Mouse (Mus musculus): Measurements from ENCODE around the gene Gsdma. TPM values are rescaled to one million over a fixed set of nuclear protein-coding genes. Genes with fewer than 3 reads are reported as not detected.
A peak's percentile ranks its signal among the peaks of the same experiment; 100 is the strongest.

Gene Gsdma
- polyA plus RNA-seq, 1 experiment from 2014 or later = 0.08 TPM

DNA sequence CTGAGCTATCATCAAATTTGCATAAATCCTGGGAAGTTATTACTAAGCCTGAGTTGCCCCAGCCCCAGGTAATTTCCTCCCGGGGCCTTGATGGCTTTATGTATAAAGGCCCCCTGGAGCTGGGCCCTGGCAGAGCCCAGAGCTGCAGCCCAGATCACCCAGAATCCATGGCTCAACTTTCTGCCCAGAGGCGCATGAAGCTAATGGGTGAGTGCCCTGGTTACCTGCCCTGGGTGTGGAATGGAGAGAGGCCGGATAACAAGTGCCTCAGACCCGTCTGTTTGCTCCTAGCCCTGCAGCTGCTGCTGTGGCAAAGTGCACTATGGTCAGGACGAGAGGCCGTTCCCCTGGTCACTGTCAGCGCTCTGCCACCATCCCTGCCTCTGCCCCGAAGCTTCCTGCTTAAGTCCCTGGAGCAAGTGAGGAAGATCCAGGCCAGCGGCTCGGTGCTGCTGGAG, 37.1 kb downstream of the Gsdma start, which contains the start of gene Csf3:
Gene Csf3, plus strand, starts transcription at position 51 of the 458 bp plus-strand sequence.
- ATAC-seq = no peak
- H3K36me3 ChIP-seq (ENCODE audit: control insufficient read depth, insufficient read depth, low read length) = peaks cover 18% of the 10 kb centered on the region
- H3K4me3 ChIP-seq (ENCODE audit: low read length) = no peak within 1 kb of the TSS
- no peak within 1 kb of the TSS for H3K9ac ChIP-seq (ENCODE audit: low read depth, low read length)
- H3K4me2 ChIP-seq (ENCODE audit: low read length) = no peak within 1 kb of the TSS
- H3K27ac ChIP-seq (ENCODE audit: low read depth, low read length) = no peak within 1 kb of the TSS
- H3K4me1 ChIP-seq (ENCODE audit: control insufficient read depth, insufficient read depth, low read depth, low read length) = no peaks in the 10 kb centered on the region
- WGBS = 41% methylated on average over 10 of the region's 10 CpGs
- no peaks in the 10 kb centered on the region for H3K9me3 ChIP-seq (ENCODE audit: control insufficient read depth, low read length)
- H3K27me3 ChIP-seq (replicated peaks; ENCODE audit: control insufficient read depth, insufficient read depth, low read length) = no peaks in the 10 kb centered on the region

DNA sequence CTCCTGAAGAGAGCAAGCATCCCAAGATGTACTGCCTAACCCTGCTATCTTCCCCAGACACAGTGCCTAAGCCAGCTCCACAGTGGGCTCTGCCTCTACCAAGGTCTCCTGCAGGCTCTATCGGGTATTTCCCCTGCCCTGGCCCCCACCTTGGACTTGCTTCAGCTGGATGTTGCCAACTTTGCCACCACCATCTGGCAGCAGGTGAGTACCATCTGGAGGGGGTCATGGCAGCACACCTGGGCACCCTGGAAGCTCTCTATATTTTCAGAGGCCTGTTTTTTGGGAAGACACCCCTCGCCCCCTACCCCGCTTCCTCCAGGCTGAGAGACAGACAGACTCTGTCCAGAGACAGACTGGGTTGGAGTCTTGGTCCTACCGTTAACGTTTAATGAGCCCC, 38.2 kb downstream of the Gsdma start:
- no peaks in the 10 kb centered on the region for H3K9me3 ChIP-seq (ENCODE audit: control insufficient read depth, low read length)
- WGBS = 68% methylated on average over 5 of the region's 5 CpGs
- H3K27ac ChIP-seq (ENCODE audit: low read depth, low read length) = no peak overlapping the region

DNA sequence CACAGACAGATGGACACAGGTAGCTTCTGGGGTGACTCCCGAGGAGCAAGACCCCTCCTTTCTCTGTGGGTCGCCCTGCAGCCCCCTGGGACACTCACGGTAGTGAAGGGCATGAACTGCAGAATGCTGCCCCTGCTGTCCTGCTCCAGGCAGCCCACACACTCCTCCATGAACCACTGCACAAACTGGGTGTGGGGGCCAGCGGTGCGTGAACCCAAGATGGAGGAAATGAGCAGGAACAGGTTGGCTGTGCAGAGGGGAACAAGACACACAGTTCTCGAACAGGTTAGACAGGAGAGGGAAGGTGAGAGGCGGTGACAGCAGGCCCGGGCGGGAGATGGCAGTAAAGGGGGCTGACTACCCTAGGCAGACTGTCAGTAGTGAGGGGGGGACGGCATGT, 40.9 kb downstream of the Gsdma start:
- H3K9ac ChIP-seq (ENCODE audit: low read depth, low read length) = no peak overlapping the region
- no peak overlapping the region for H3K4me3 ChIP-seq (ENCODE audit: low read length)
- ATAC-seq = no peak
- WGBS = 91% methylated on average over 10 of the region's 10 CpGs
- no peak overlapping the region for H3K4me2 ChIP-seq (ENCODE audit: low read length)
- H3K27ac ChIP-seq (ENCODE audit: low read depth, low read length) = no peak overlapping the region
- H3K36me3 ChIP-seq (ENCODE audit: control insufficient read depth, insufficient read depth, low read length) = peaks cover 43% of the 10 kb centered on the region
- H3K27me3 ChIP-seq (replicated peaks; ENCODE audit: control insufficient read depth, insufficient read depth, low read length) = no peaks in the 10 kb centered on the region
- no peaks in the 10 kb centered on the region for H3K9me3 ChIP-seq (ENCODE audit: control insufficient read depth, low read length)
- H3K4me1 ChIP-seq (ENCODE audit: control insufficient read depth, insufficient read depth, low read depth, low read length) = peaks cover 5% of the 10 kb centered on the region

More for the DNA sequence above, 38.2 kb downstream of the Gsdma start:
- peaks cover 28% of the 10 kb centered on the region for H3K36me3 ChIP-seq (ENCODE audit: control insufficient read depth, insufficient read depth, low read length)
- no peak overlapping the region for H3K4me2 ChIP-seq (ENCODE audit: low read length)
- H3K9ac ChIP-seq (ENCODE audit: low read depth, low read length) = no peak overlapping the region
- H3K27me3 ChIP-seq (replicated peaks; ENCODE audit: control insufficient read depth, insufficient read depth, low read length) = no peaks in the 10 kb centered on the region
- no peak overlapping the region for H3K4me3 ChIP-seq (ENCODE audit: low read length)
- no peak for ATAC-seq
- H3K4me1 ChIP-seq (ENCODE audit: control insufficient read depth, insufficient read depth, low read depth, low read length) = no peaks in the 10 kb centered on the region

DNA sequence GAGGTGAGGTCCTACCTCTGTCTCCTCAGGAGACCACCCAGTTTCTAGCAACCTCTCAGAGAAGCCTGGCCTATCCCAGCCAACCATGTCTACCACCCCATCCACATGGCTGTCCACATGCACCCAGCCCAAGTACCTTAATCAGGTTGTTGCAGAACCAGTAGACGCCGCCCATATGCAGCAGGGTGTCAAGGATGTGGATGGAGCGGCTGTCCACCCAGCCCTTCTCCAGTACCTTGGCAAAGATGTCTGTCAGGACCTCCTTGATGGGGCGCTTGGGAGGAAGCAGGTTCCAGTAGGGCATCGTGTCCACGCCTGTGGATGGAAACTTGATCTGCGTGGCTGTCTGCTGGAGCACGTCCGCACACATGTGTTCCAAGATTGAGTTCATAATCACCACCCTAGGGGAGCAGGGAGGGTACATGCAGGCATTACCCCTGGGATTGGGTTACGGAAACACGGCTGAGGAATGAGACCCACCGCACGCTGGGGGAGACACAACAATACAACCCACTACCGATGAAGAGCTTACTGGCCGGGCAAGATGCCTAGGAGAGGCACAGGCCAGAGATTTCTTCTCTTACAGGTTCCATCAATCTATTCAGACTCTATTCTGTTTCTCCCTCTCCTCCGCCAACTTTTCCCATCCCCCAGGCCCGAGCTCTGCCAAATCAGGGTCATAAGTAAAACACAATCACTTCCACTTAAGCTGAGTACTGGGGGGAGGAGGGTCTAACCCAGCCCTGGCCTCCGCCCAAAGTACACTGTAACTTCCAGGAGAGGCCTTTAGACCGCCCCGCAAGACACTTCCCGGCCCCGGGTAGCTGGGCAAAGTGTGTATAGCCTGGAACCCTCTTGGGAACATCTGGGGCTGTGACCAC, 43.5 kb downstream of the Gsdma start:
- WGBS = 87% methylated on average over 22 of the region's 22 CpGs
- H3K36me3 ChIP-seq (ENCODE audit: control insufficient read depth, insufficient read depth, low read length) = peaks cover 46% of the 10 kb centered on the region
- ATAC-seq = peak; percentile 55; the same call in 1 of the 2 replicates
- no peak overlapping the region for H3K27ac ChIP-seq (ENCODE audit: low read depth, low read length)
- H3K4me1 ChIP-seq (ENCODE audit: control insufficient read depth, insufficient read depth, low read depth, low read length) = peaks cover 5% of the 10 kb centered on the region
- H3K27me3 ChIP-seq (replicated peaks; ENCODE audit: control insufficient read depth, insufficient read depth, low read length) = no peaks in the 10 kb centered on the region
- no peaks in the 10 kb centered on the region for H3K9me3 ChIP-seq (ENCODE audit: control insufficient read depth, low read length)
- H3K4me3 ChIP-seq (ENCODE audit: low read length) = no peak overlapping the region
- H3K9ac ChIP-seq (ENCODE audit: low read depth, low read length) = no peak overlapping the region
- no peak overlapping the region for H3K4me2 ChIP-seq (ENCODE audit: low read length)

DNA sequence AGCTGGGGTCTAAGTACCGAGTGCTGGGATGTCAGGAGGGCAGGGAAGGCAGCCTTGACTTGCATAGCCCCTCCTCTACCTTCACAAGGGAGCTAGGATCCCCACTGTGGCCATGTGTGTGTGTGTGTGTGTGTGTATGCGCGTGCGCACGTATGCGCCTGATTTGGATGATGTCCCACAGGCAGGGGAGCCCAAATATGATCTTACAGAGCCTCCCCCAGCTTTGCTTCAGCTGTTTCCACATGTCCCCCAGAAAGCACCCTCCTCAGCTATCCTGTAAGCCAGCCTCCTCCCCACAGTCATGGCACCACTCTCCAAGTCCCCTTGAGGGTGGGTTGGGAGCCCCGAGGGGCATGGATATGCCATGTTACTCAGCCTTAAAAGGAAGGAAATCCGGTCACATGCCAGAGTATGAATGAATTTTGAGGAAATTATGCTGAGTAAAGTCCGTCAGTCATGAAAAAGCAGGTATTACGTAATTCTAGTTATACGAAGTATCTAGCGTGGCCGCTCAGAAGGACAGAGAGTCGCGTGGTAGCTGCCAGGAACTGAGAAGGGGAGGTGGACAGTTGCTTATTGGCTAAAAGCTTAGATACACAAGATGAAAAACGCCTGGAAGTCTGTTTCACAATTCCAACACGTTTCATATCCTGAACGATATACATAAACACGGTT, 44.3 kb downstream of the Gsdma start:
- Histone ChIP-seq H3K4me2 (ENCODE audit: low read length) (no peak overlapping the region), H3K9ac (ENCODE audit: low read depth, low read length) (no peak overlapping the region)
- 85% methylated on average over 19 of the region's 19 CpGs for WGBS

DNA sequence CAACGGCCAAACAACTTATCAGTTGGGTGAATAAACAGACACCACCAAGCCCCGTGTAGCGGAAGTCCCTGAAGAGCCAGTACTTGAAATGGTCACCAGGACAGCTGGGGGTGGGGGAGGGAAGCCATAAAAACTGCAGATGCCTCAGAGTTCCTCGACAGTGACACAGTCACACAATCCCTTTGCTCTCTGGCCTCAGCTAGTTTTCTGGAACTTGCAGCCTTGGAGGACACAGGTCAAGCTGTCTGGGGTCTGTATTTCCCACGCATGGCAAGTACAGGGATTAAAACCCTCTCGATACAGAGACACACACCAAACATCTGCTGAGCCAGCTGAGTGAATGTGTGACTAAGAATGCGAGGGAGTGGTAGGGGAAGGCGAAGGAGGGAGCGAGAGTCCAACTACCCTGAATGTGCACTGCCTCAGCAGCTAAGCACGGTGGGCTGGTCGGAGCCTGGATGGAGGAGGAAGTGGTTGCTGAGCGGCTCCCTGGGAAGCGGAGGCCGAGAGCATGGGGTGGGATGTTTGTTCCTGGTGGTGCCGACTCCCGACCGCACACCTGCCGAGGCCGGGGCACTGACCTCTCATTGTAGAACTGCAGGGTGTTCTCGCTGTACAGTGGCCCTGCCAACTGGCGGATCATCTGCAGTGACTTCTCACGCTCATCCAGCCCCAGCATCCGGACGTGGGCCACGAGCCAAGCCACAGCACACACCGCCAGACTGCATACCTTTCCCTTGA, 45.0 kb downstream of the Gsdma start:
- H3K36me3 ChIP-seq (ENCODE audit: control insufficient read depth, insufficient read depth, low read length) = peaks cover 52% of the 10 kb centered on the region
- H3K9ac ChIP-seq (ENCODE audit: low read depth, low read length) = no peak overlapping the region
- H3K4me3 ChIP-seq (ENCODE audit: low read length) = no peak overlapping the region
- H3K9me3 ChIP-seq (ENCODE audit: control insufficient read depth, low read length) = no peaks in the 10 kb centered on the region
- H3K27me3 ChIP-seq (replicated peaks; ENCODE audit: control insufficient read depth, insufficient read depth, low read length) = no peaks in the 10 kb centered on the region
- no peak overlapping the region for H3K27ac ChIP-seq (ENCODE audit: low read depth, low read length)
- peaks cover 5% of the 10 kb centered on the region for H3K4me1 ChIP-seq (ENCODE audit: control insufficient read depth, insufficient read depth, low read depth, low read length)
- ATAC-seq = no peak
- 80% methylated on average over 26 of the region's 26 CpGs for WGBS
- no peak overlapping the region for H3K4me2 ChIP-seq (ENCODE audit: low read length)

More for the DNA sequence above, 44.3 kb downstream of the Gsdma start:
- no peak overlapping the region for H3K4me3 ChIP-seq (ENCODE audit: low read length)
- no peaks in the 10 kb centered on the region for H3K9me3 ChIP-seq (ENCODE audit: control insufficient read depth, low read length)
- 0 out of 2 replicates have a peak overlapping the region, but pooled peaks have one; percentile 34 for H3K27ac ChIP-seq (ENCODE audit: low read depth, low read length)
- no peaks in the 10 kb centered on the region for H3K27me3 ChIP-seq (replicated peaks; ENCODE audit: control insufficient read depth, insufficient read depth, low read length)
- H3K36me3 ChIP-seq (ENCODE audit: control insufficient read depth, insufficient read depth, low read length) = peaks cover 51% of the 10 kb centered on the region
- peaks cover 5% of the 10 kb centered on the region for H3K4me1 ChIP-seq (ENCODE audit: control insufficient read depth, insufficient read depth, low read depth, low read length)
- ATAC-seq = no peak

DNA sequence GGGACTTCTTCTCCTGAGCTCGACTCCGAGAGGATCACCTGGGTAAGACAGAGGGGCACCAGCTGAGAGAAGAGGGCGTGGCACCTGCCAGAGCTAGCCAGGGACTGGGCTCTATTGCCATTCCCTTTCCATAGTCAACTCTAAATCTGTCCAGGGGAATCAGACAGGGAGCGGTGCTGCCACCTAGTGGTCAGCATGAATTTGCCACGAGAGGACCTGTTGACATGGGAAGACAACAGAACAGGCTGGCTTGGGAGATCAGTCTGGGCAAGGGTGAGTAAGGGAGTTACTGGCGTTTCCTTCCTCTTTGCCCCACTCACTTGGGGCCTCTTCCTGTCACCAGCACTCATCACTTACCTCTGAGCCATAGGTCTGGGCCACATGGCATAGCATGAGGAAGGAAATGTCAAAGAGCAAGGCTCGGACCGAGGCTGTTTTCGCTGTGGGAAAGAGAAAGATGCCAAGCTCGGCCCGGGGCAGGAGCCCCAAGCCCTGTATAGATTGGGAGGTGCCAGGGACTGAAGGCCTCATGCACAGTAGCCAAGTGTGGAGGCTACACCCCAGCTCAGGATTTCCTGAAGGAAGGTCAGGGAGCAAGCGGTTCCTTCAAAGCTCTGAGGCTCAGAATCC, 46.4 kb downstream of the Gsdma start:
- no peak overlapping the region for H3K4me3 ChIP-seq (ENCODE audit: low read length)
- ATAC-seq = no peak
- peaks cover 48% of the 10 kb centered on the region for H3K36me3 ChIP-seq (ENCODE audit: control insufficient read depth, insufficient read depth, low read length)
- H3K4me2 ChIP-seq (ENCODE audit: low read length) = no peak overlapping the region
- no peaks in the 10 kb centered on the region for H3K27me3 ChIP-seq (replicated peaks; ENCODE audit: control insufficient read depth, insufficient read depth, low read length)
- H3K27ac ChIP-seq (ENCODE audit: low read depth, low read length) = no peak overlapping the region
- 55% methylated on average over 12 of the region's 12 CpGs for WGBS
- no peaks in the 10 kb centered on the region for H3K9me3 ChIP-seq (ENCODE audit: control insufficient read depth, low read length)
- H3K9ac ChIP-seq (ENCODE audit: low read depth, low read length) = no peak overlapping the region
- peaks cover 5% of the 10 kb centered on the region for H3K4me1 ChIP-seq (ENCODE audit: control insufficient read depth, insufficient read depth, low read depth, low read length)

DNA sequence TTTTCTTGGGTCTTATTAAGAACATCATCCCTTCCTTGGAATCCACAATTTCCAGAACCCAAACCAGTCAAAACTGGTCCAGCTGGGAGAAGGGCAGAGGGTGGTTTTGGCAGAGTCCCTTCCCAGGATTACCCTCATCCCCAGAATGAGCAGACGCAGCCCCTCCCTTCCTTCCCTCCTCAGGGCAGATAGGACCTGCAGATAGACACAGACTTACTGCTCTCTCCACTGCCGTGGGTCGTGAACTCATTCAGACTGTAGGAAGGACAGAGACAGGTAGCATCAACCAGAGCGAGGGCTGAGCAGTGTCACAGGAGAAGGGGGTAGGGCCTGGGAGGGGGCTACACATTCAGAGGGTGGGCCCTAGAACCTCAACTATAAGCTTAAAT, 46.9 kb downstream of the Gsdma start:
- no peak overlapping the region for H3K4me2 ChIP-seq (ENCODE audit: low read length)
- H3K36me3 ChIP-seq (ENCODE audit: control insufficient read depth, insufficient read depth, low read length) = peaks cover 46% of the 10 kb centered on the region
- H3K4me1 ChIP-seq (ENCODE audit: control insufficient read depth, insufficient read depth, low read depth, low read length) = peaks cover 5% of the 10 kb centered on the region
- H3K27me3 ChIP-seq (replicated peaks; ENCODE audit: control insufficient read depth, insufficient read depth, low read length) = no peaks in the 10 kb centered on the region
- H3K9ac ChIP-seq (ENCODE audit: low read depth, low read length) = no peak overlapping the region
- 89% methylated on average over 4 of the region's 4 CpGs for WGBS
- H3K27ac ChIP-seq (ENCODE audit: low read depth, low read length) = no peak overlapping the region
- no peaks in the 10 kb centered on the region for H3K9me3 ChIP-seq (ENCODE audit: control insufficient read depth, low read length)
- H3K4me3 ChIP-seq (ENCODE audit: low read length) = no peak overlapping the region
- no peak for ATAC-seq

Data from hindbrain, embryonic 16.5 days (tissue).